Mouse (Mus musculus) spleen, adult 2 months (tissue): ENCODE measurements around the gene Pamr1.

ENCODE experiments used
- CTCF ChIP-seq: fragments of 200-500 bp; IDR thresholded peaks from 2 replicates; pipeline ENCODE4 v1.5.1; 2011; ENCODE audit warnings: mild to moderate bottlenecking, inconsistent platforms; ENCODE audit not compliant: insufficient read depth, insufficient read length, insufficient replicate concordance; ENCODE audit errors: extremely low read depth
- POLR2A ChIP-seq: fragments of 200-500 bp; IDR thresholded peaks from 2 replicates; pipeline ENCODE4 v1.6.1; 2011; ENCODE audit warnings: low read depth, low read length, inconsistent platforms

DNA sequence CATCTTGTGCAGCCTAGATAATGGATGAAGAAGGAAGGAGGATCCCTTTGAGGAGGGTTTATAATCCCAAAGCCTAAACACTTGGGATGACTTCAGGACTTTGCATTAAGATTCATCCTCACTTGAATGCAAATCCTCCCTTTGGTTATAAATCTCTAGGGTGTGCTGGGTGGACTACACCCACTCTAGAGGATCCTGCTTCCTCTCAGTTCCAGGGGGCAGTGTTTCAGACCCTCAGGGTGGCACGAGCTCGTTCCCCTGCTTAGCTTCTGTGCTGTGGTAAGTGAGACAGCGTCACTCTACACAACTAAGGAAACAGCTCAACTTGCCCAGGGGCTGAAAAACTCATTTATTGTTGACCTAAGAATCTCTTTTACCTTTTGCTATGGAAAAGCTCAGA, 1.8 kb downstream of the Pamr1 start:
- TF ChIP-seq CTCF (no peak), POLR2A (no peak)
